Mouse (Mus musculus): Measurements from ENCODE around the gene Rims1.
A peak's percentile ranks its signal among the peaks of the same experiment; 100 is the strongest.

Rims1 gene

GRCm38 (mm10) chr1:22356209-22356608, 449.6 kb downstream of the Rims1 start:
- no peak for DNase-seq (ENCODE audit: low spot score in 2 of 2)

DNA sequence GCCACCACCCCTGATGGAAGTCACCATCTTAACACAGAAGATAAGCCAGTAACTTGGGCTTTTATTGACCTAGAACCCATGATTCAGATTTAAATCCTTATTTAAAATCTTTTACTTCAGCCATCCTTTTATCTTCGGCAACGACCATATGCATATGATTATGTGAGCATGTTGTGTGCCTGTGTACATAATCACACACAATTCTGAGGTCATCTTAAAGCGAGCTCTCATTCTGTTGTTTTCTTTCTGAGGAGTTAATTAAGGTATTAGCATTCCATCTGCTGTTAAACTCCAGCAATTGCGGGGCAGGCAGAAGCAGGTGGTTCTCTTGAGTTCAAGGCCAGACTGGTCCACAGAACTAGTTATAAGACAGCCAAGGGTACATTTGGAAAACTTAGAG, 452.1 kb downstream of the Rims1 start:
- no peak for DNase-seq (ENCODE audit: low spot score in 2 of 2)

GRCm38 (mm10) chr1:22338914-22339313, 466.9 kb downstream of the Rims1 start:
- no peak for DNase-seq (ENCODE audit: low spot score in 2 of 2)

DNA sequence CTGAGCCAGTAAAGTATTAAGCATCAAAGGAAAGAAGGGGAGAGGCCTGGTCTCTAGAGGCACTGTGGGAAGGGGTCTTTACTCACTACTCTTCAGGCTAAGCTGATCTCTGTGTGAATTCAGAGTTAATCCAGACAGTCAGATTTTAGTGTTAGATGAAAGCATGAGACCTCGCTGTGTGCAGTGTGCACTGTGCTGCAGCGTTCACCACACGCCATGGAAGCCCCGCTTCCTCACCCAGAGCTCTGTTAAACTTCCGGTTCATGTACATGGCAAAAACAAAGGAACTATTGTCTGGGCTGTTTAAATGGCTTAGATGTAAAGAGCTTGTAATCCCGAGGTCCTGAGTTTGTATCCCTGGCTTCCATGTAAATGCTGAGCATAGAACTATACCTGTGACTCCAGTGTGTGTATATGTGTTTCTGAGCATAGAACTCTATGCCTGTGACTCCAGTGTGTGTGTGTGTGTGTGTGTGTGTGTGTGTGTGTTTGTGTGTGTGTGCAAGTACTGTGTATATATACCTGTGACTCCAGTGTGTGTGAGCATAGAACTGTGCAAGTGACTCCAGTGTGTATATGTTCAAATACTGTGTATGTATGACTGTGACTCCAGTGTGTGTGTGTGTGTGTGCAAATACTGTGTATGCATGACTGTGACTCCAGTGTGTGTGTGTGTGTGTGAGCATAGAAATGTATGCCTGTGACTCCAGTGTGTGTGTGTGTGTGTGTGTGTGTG, 484.7 kb downstream of the Rims1 start:
- no peak for DNase-seq (ENCODE audit: low spot score in 2 of 2)

GRCm38 (mm10) chr1:22315537-22315936, 490.3 kb downstream of the Rims1 start:
- DNase-seq (ENCODE audit: low spot score in 2 of 2): no peak

DNA sequence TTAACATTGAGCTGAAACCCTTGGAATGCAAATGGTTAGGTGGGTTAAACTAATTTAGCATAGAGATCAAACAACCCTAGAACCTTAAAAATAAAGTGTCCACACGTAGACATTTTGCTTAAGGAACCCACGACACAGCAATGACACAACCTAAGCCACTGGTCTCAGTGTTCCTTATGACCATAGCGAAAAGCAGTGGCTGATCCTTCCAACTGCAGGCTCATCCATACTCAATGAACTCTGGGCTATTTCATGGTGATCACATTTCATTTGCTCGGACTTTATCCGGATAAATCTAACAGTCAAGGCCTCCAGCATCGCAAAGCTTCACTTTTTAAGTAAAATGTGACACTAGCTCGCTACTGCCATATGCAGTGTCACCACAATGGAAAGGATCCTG, 494.3 kb downstream of the Rims1 start:
- DNase-seq (ENCODE audit: low spot score in 2 of 2): no peak

- no peak for DNase-seq (ENCODE audit: low spot score in 2 of 2)
Observed at GRCm38 (mm10) chr1:22306519-22306918, 499.3 kb downstream of the Rims1 start.

DNA sequence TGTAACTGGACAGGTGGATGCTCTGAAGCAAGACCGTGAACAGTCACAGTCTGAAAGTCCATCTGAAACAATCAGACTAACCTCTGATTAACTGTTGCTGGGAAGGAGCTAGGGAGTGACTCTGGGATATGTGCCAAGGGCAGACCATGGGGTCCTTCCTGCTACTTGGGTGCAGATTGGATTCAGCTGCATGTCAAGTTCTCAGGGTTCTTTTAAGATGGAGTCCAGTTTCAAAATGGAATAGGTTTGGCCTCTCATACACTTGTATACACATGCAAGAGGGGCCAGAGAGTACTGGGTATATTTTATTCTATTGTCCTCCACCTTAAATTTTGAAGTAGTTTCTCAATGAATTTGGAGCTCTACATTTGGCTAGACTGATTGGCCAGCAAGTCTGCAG, 499.9 kb downstream of the Rims1 start:
- no peak for DNase-seq (ENCODE audit: low spot score in 2 of 2)

GRCm38 (mm10) chr1:22293953-22294352, 511.8 kb downstream of the Rims1 start:
- DNase-seq (ENCODE audit: low spot score in 2 of 2): no peak

DNA sequence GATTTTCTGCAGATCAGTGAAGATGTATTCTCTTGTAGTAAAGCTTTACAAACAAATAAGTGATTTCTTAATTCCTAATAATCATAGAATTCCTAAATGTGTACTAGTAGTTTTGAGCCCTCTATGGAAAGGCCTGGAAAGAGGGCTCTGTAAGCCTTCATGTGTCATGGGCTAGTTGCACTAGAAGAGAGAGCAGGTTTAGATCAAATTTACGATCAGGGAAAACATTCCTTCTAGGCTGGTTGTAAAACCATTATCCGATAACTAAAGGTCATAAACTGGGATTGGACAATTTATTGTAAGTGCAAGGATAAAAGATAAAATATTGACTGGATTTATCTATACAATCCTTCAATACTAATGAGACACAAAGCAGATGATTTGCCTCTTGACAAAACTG, 512.5 kb downstream of the Rims1 start:
- DNase-seq (ENCODE audit: low spot score in 2 of 2): no peak

- DNase-seq (ENCODE audit: low spot score in 2 of 2): no peak
Observed at GRCm38 (mm10) chr1:22286807-22287206, 519.0 kb downstream of the Rims1 start.

DNA sequence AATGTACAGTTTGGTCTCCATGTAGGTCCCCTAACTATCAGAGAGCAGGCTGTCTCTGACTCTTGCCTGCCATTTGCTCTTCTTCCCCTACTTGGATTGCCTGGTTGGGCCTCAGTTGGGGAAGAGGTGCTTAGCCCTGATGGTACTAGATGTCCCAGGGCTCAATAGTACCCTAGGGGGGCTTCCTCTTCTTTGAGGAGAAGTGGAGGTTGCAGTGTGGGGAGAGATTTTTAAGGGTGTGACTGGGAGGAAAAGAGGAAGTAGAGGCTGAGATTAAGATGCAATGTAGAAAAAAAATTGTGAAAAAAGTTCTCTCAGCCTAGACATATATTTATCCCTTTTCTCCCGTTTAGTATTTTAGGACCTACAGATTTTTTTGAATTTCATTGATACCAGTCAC, 525.8 kb downstream of the Rims1 start:
- DNase-seq (ENCODE audit: low spot score in 2 of 2): no peak

DNA sequence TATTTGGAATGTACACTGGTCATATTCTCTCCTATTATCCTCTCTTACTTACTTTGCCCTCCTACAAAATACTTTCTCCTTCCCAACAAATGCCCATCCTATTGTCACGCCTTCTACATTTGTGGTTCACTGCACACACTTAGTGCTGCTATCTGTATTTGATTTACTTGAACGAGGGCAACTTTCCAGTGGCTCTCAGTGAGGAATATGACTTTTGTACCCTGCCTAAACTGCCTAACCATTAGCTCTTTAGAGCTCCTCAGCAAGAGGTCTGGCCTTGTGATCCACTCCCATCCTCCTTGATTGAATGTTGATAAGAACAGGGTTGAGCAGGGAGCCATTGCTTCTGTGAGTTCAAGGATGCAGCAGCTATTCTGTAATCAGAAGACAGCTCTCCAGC, 531.7 kb downstream of the Rims1 start:
- no peak for DNase-seq (ENCODE audit: low spot score in 2 of 2)

DNA sequence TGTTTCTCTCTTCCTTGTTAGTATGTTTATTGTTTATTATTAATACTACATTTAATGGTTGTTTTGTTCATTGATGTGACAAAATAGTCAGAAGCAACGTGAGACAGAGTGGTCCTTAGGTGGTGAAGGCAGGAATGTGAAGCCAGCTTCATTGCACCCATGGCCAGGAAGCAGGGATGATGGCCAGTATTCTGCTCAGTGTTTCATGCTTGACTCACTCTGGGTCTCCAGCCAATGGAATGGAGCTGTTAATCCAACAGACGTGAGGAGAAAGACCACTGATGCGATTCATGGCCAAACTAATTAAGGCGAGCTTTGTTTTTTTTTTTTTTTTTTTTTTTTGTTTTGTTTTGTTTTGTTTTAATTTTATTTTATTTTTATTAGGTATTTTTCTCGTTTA, 535.7 kb downstream of the Rims1 start:
- no peak for DNase-seq (ENCODE audit: low spot score in 2 of 2)

DNA sequence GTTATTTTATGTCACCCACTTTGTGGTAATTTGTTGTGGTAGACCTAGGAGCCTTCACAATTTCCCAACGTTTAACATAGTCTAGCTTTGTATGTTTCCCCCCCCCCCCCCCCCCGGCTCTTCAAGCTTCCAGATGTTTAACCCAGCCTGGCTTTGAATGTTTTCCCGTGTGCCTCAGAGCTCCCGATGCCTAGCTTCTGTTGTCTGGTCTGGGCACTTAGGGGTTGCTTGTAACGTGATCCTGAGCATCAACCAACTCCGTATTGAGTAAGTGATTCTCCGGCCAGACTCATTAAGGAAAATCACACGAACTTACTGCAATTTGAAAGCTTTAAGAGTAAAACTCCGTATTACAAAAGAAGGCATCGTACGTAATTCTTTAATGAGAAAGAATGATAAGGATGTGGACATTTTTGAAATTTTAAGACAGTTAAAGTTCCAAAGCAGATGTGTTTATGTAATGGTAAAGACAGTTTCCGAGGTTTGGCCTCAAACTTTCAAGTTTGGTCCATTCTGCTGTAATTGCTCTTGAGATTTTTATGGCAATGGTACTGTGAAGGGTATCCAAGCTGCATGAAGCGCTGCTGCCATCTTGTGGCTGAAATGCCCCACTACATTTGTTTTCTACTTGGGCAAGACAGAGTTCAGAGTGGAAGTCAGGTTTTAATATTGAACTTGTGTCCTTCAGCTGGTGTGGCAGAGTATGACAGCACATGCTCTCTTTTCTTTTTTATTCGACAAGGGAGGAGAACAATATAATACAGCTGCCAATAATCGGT, 537.0 kb downstream of the Rims1 start:
- peak; percentile 37 to 77 for DNase-seq (ENCODE audit: low spot score in 2 of 2)

- DNase-seq (ENCODE audit: low spot score in 2 of 2): no peak
Observed at GRCm38 (mm10) chr1:22266491-22266890, 539.3 kb downstream of the Rims1 start.

DNA sequence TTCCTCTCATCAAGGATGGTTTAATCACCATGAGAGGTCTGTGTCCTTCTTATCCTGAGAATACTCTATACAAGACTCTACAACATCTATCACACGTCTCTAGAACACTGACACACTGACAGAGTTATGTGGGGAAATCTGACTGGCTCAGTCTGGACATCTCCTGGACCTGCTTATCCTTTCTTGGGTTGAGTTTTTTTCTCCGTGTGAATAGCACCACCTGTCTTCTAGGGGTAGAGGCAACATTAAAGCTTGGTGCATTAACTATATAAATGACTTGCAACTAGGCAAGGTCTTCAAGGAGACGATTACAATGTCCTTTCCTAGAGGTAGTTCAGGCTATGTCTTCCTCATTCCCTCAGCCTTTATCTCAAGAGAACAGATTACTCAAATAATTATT, 540.3 kb downstream of the Rims1 start:
- DNase-seq (ENCODE audit: low spot score in 2 of 2): no peak

GRCm38 (mm10) chr1:22262169-22262950, 543.4 kb downstream of the Rims1 start:
- no peak for DNase-seq (ENCODE audit: low spot score in 2 of 2)

DNA sequence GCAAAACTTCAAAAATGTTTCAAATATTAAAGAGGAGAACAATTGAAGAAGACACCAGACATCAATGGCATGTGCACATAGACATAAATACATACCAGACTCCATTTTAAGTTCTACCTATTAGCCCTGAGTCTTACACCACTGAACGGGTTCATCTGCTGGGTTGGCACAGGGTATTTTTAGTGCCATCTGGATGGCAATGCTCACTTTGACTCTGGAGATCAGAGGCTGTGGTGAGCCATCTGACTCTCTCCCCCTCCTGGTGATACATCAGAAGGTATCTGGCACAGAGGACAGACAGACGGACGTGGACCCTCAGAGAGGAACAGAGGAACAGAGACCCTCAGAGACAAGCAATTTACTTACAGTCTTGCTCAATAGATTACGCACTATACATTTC, 544.1 kb downstream of the Rims1 start:
- DNase-seq (ENCODE audit: low spot score in 2 of 2): no peak

- no peak for DNase-seq (ENCODE audit: low spot score in 2 of 2)
Observed at GRCm38 (mm10) chr1:22260291-22260690, 545.5 kb downstream of the Rims1 start.

DNA sequence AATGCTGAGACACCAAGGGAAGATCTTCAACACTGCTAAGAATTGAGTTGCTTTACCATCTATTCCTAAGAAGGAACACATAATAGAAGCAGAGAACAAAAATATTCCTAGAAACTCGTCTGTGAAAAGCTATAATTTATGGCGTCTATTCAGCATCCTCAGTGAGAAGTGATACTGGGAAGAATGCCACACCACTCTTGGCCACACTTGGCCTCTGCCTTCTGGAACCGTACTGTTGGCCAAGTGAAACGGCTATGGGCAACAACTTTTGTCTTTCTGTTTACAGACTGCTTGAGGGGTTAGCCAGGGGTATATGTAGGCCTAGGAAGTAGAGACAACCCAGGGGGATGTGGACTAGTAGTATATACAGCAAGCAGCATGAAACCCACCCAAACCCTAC, 547.4 kb downstream of the Rims1 start:
- no peak for DNase-seq (ENCODE audit: low spot score in 2 of 2)

GRCm38 (mm10) chr1:22254278-22254677, 551.5 kb downstream of the Rims1 start:
- no peak for DNase-seq (ENCODE audit: low spot score in 2 of 2)

DNA sequence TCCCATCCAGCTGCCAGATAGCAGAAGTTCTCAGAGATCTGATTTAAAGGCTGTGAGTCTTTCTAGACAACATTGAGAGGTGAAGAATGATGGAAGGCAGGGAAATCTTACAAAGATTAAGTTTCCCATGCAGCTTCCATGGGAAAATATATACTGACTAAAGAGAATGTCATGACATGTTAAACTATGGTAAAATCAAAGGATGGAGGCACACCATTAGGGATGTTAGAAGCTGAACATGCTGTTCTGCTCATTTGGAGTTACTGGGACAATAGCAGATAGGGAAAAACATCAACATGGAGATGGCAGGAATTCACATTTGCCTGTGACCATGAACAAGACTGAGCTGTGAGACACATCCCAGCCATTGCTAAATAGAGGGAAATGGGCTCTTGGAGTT, 552.9 kb downstream of the Rims1 start:
- DNase-seq (ENCODE audit: low spot score in 2 of 2): no peak

All from urinary bladder, postnatal 4 days (tissue).